Mouse (Mus musculus): ENCODE data around the gene Lrch3.
A peak's percentile ranks its signal among the peaks of the same experiment; 100 is the strongest.
"Not testable (repeated sequence)": the region's sequence is repeated elsewhere in the genome, so short reads cannot be mapped to it uniquely, and the experiment has no call there.

The Lrch3 gene

GRCm38 (mm10) chr16:32915292-32916068 is 1.6 kb downstream of the Lrch3 start:
- peak; percentile 5 for DNase-seq (ENCODE audit: low spot score)

GRCm38 (mm10) chr16:32926629-32927028 is 12.7 kb downstream of the Lrch3 start:
- not testable (repeated sequence) for DNase-seq (ENCODE audit: low spot score)

GRCm38 (mm10) chr16:32927044-32927443 is 13.1 kb downstream of the Lrch3 start:
- DNase-seq (ENCODE audit: low spot score): no peak

GRCm38 (mm10) chr16:32929918-32930317 is 16.0 kb downstream of the Lrch3 start:
- no peak for DNase-seq (ENCODE audit: low spot score)

GRCm38 (mm10) chr16:32934470-32934869 is 20.6 kb downstream of the Lrch3 start:
- no peak for DNase-seq (ENCODE audit: low spot score)

- no peak for DNase-seq (ENCODE audit: low spot score)
These were observed 21.2 kb downstream of the Lrch3 start for GRCm38 (mm10) chr16:32935088-32935487.

- DNase-seq (ENCODE audit: low spot score): no peak
These were observed 23.5 kb downstream of the Lrch3 start for GRCm38 (mm10) chr16:32937358-32937757.

GRCm38 (mm10) chr16:32939301-32939700 is 25.4 kb downstream of the Lrch3 start:
- not testable (repeated sequence) for DNase-seq (ENCODE audit: low spot score)

GRCm38 (mm10) chr16:32939716-32940115 is 25.8 kb downstream of the Lrch3 start:
- not testable (repeated sequence) for DNase-seq (ENCODE audit: low spot score)

- DNase-seq (ENCODE audit: low spot score): not testable (repeated sequence)
These were observed 27.3 kb downstream of the Lrch3 start for GRCm38 (mm10) chr16:32941226-32941625.

- DNase-seq (ENCODE audit: low spot score): no peak
These were observed 28.8 kb downstream of the Lrch3 start for GRCm38 (mm10) chr16:32942694-32943093.

- DNase-seq (ENCODE audit: low spot score): no peak
These were observed 31.5 kb downstream of the Lrch3 start for GRCm38 (mm10) chr16:32945379-32945778.

- DNase-seq (ENCODE audit: low spot score): no peak
These were observed 34.1 kb downstream of the Lrch3 start for GRCm38 (mm10) chr16:32948016-32948415.

- no peak for DNase-seq (ENCODE audit: low spot score)
These were observed 34.8 kb downstream of the Lrch3 start for GRCm38 (mm10) chr16:32948656-32949055.

- DNase-seq (ENCODE audit: low spot score): no peak
These were observed 35.4 kb downstream of the Lrch3 start for GRCm38 (mm10) chr16:32949281-32949680.

- DNase-seq (ENCODE audit: low spot score): peak; percentile 27
These were observed 37.2 kb downstream of the Lrch3 start for GRCm38 (mm10) chr16:32951074-32951473.

GRCm38 (mm10) chr16:32953806-32954205 is 39.9 kb downstream of the Lrch3 start:
- peak; percentile 72 for DNase-seq (ENCODE audit: low spot score)

- DNase-seq (ENCODE audit: low spot score): peak; percentile 23
These were observed 40.4 kb downstream of the Lrch3 start for GRCm38 (mm10) chr16:32954304-32954703.

GRCm38 (mm10) chr16:32956889-32957288 is 43.0 kb downstream of the Lrch3 start:
- no peak for DNase-seq (ENCODE audit: low spot score)

GRCm38 (mm10) chr16:32972535-32972934 is 58.6 kb downstream of the Lrch3 start:
- DNase-seq (ENCODE audit: low spot score): peak; percentile 60

- no peak for DNase-seq (ENCODE audit: low spot score)
These were observed 59.1 kb downstream of the Lrch3 start for GRCm38 (mm10) chr16:32973047-32973446.

GRCm38 (mm10) chr16:32980227-32980626 is 66.3 kb downstream of the Lrch3 start:
- DNase-seq (ENCODE audit: low spot score): no peak

- DNase-seq (ENCODE audit: low spot score): no peak
These were observed 67.5 kb downstream of the Lrch3 start for GRCm38 (mm10) chr16:32981405-32981804.

GRCm38 (mm10) chr16:32984631-32985030 is 70.7 kb downstream of the Lrch3 start:
- no peak for DNase-seq (ENCODE audit: low spot score)
